In genomic region chr5:119602001-119602400, GRCm38 (mm10) we compare ENCODE assay signal across 15 mouse cellular contexts.
"Had no signal": no experiment of that assay in that cellular context is flagged by ENCODE, and none has a peak within 500 bp of the region (broad histone marks: within the 10 kb centered on the region; RNA-seq: fewer than 3 reads in every experiment).

No protein-coding gene starts in this region.

- H3K9me3 ChIP-seq: kidney, embryonic 15.5 days; liver, embryonic 13.5 days; neural tube, embryonic 13.5 days had no signal

- H3K36me3 ChIP-seq: intestine, embryonic 15.5 days; kidney, embryonic 15.5 days; liver, embryonic 13.5 days; midbrain, embryonic 10.5 days; neural tube, embryonic 13.5 days had no signal

- H3K27me3 ChIP-seq: intestine, embryonic 15.5 days; kidney, embryonic 15.5 days; liver, embryonic 13.5 days; megakaryocyte, embryonic 14.5 days; neural tube, embryonic 13.5 days had no signal

- H3K4me3 ChIP-seq: intestine, embryonic 15.5 days; kidney, embryonic 15.5 days; left cerebral cortex, adult 2 months; liver, embryonic 13.5 days; megakaryocyte, embryonic 14.5 days; midbrain, embryonic 10.5 days; neural tube, embryonic 13.5 days had no signal

- H3K27ac ChIP-seq: intestine, embryonic 15.5 days; kidney, embryonic 15.5 days; left cerebral cortex, adult 2 months; liver, embryonic 13.5 days; midbrain, embryonic 10.5 days; neural tube, embryonic 13.5 days had no signal

- DNase-seq: kidney, adult 11 months; kidney, adult 8-10 months; kidney, postnatal 10 days; kidney, postnatal 36 days; layer of hippocampus, postnatal 36 days; liver, embryonic 13.5 days; midbrain, embryonic 14.5 days; thymus, adult 18-20 months; thymus, postnatal 36 days had no signal

- H3K4me1 ChIP-seq: liver, embryonic 13.5 days; megakaryocyte, embryonic 14.5 days had no signal

- H3K4me2 ChIP-seq: intestine, embryonic 15.5 days; kidney, embryonic 15.5 days; liver, embryonic 13.5 days; neural tube, embryonic 13.5 days had no signal

- H3K9ac ChIP-seq: intestine, embryonic 15.5 days; kidney, embryonic 15.5 days; liver, embryonic 13.5 days; neural tube, embryonic 13.5 days had no signal
